Mouse (Mus musculus) spleen, postnatal 0 days (tissue): ENCODE data around the gene Dsp. TPM values are rescaled to one million over a fixed set of nuclear protein-coding genes. Genes with fewer than 3 reads are reported as not detected.

Experiments used
- polyA plus RNA-seq: library from polyadenylated mRNA; unstranded; fragments of >200 nt; fragmentation: Nextera tagmentation; extraction: Ambion mirVana; gene quantifications from 2 replicates; pipeline ENCODE4 v1.2.1, GENCODE M21; 2015

The Dsp gene
- polyA plus RNA-seq: 0.10 and 0.12 TPM in 2 replicates

DNA sequence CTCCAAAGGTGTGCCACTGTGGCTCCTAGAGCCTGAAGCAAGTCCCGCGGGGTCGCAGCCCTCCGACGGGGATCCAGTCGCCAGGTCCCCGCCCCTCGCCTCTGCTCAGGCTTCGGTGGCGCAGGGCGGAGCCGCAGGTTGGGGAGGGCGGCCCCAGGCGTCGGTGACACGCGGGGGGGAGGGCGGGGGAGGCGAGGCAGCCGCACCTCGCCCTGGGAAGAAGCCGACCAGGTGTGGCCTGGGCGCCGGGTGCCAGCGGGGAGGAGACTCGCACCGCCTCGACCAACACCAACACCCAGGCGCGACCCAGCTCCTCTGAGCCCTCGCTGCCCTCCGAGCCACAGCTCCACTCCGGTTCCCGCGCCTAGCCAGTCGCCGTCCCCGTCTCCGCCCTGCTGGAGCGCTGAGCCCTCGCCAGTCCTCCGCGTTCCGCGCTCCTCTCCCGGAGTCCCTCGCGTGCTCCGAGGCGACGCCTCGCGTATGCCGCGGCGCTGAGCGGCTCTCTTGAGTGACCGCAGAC is at the start of gene Dsp:
TSS of gene Dsp (plus strand) at position 226 of the 520 bp plus-strand sequence.

GRCm38 (mm10) chr13:38204702-38205482 is 53.8 kb downstream of the Dsp start, which contains the start of gene Snrnp48:
Snrnp48 (plus strand) TSS chr13:38204938.

Other genes with a start within 250 kb of the Dsp start
- gene Ssr1, start 157.1 kb upstream of the Dsp start, polyA plus RNA-seq: 76.0 and 80.2 TPM in 2 replicates
- gene Riok1, start 114.3 kb upstream of the Dsp start, polyA plus RNA-seq: 34.2 and 39.4 TPM in 2 replicates
- 0.97 and 1.1 TPM in 2 replicates for gene Cage1, start 114.2 kb upstream of the Dsp start, polyA plus RNA-seq
- 22.5 and 28.0 TPM in 2 replicates for gene Snrnp48, start 53.6 kb downstream of the Dsp start, polyA plus RNA-seq
- gene Bmp6, start 193.8 kb downstream of the Dsp start, polyA plus RNA-seq: 1.7 and 1.8 TPM in 2 replicates